In the genomic region with DNA sequence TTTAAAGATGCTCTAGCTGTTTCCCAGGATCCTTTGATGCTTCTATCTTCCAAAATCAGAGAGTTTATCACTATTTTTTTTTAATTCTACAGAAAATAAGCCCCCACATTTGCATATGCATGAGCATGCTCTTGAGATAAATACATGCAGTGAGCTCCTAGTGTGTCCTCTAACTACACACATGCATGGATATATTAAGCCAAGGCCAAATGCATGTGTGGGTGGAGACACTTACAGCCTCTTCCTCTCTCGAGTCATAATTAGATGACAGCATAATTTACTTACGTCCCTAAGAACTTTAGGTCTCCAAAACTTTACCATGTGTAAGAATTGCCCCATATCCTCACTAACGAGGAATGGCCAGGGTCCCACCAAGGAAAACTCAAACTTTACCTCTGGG, we compare ENCODE assay signal across 30 mouse cellular contexts.
"Had no signal": no experiment of that assay in that cellular context is flagged by ENCODE, and none has a peak within 500 bp of the region (broad histone marks: within the 10 kb centered on the region; RNA-seq: fewer than 3 reads in every experiment).

No protein-coding gene starts in this region.

- DNase-seq: left cerebral cortex, postnatal 4 days; liver; liver, embryonic 13.5 days; liver, postnatal 0 days; lung, adult 18-20 months; lung, adult 2 months; lung, embryonic 14.5 days; lung, postnatal 10 days; lung, postnatal 14 days; lung, postnatal 36 days; lung, postnatal 4 days; midbrain, embryonic 14.5 days had no signal

- H3K4me2 ChIP-seq: limb, embryonic 12.5 days; limb, embryonic 13.5 days; limb, embryonic 15.5 days; liver, embryonic 11.5 days; liver, embryonic 12.5 days; liver, embryonic 13.5 days; liver, embryonic 15.5 days; lung, embryonic 14.5 days; lung, embryonic 15.5 days; midbrain, embryonic 12.5 days; midbrain, embryonic 13.5 days; midbrain, embryonic 15.5 days; neural tube, embryonic 12.5 days had no signal

- H3K27me3 ChIP-seq: limb, embryonic 12.5 days; limb, embryonic 13.5 days; limb, embryonic 15.5 days; liver, embryonic 12.5 days; liver, embryonic 13.5 days; liver, embryonic 15.5 days; lung, embryonic 15.5 days; megakaryocyte, embryonic 14.5 days; midbrain, embryonic 12.5 days; midbrain, embryonic 13.5 days; midbrain, embryonic 15.5 days; neural tube, embryonic 12.5 days had no signal

- H3K4me3 ChIP-seq: limb, embryonic 10.5 days; limb, embryonic 12.5 days; limb, embryonic 13.5 days; limb, embryonic 15.5 days; liver, embryonic 12.5 days; liver, embryonic 13.5 days; liver, embryonic 15.5 days; lung, embryonic 15.5 days; midbrain, embryonic 12.5 days; midbrain, embryonic 13.5 days; midbrain, embryonic 15.5 days; myocyte; neural tube, embryonic 12.5 days had no signal

- H3K4me1 ChIP-seq: limb, embryonic 10.5 days; limb, embryonic 12.5 days; limb, embryonic 13.5 days; limb, embryonic 15.5 days; liver, embryonic 12.5 days; liver, embryonic 13.5 days; liver, embryonic 15.5 days; lung, embryonic 15.5 days; megakaryocyte, embryonic 14.5 days; midbrain, embryonic 12.5 days; midbrain, embryonic 13.5 days; midbrain, embryonic 15.5 days; neural tube, embryonic 12.5 days had no signal

- H3K27ac ChIP-seq: limb, embryonic 10.5 days; limb, embryonic 12.5 days; limb, embryonic 13.5 days; limb, embryonic 15.5 days; liver, embryonic 12.5 days; liver, embryonic 13.5 days; liver, embryonic 14.5 days; liver, embryonic 15.5 days; lung, embryonic 15.5 days; macrophage; midbrain, embryonic 12.5 days; midbrain, embryonic 13.5 days; midbrain, embryonic 15.5 days; neural tube, embryonic 12.5 days had no signal

- H3K9me3 ChIP-seq: limb, embryonic 10.5 days; limb, embryonic 12.5 days; limb, embryonic 13.5 days; limb, embryonic 15.5 days; liver, embryonic 12.5 days; liver, embryonic 13.5 days; liver, embryonic 15.5 days; lung, embryonic 15.5 days; midbrain, embryonic 12.5 days; midbrain, embryonic 13.5 days; midbrain, embryonic 15.5 days; neural tube, embryonic 12.5 days had no signal

- ATAC-seq: liver, embryonic 12.5 days; liver, postnatal 0 days; lung, postnatal 0 days; midbrain, embryonic 13.5 days; midbrain, embryonic 15.5 days; midbrain, embryonic 16.5 days had no signal

- H3K9ac ChIP-seq: limb, embryonic 12.5 days; limb, embryonic 13.5 days; limb, embryonic 15.5 days; liver, embryonic 12.5 days; liver, embryonic 13.5 days; liver, embryonic 14.5 days; liver, embryonic 15.5 days; liver, postnatal 0 days; lung, embryonic 14.5 days; lung, embryonic 15.5 days; midbrain, embryonic 12.5 days; midbrain, embryonic 13.5 days; midbrain, embryonic 15.5 days; neural tube, embryonic 12.5 days had no signal

- H3K36me3 ChIP-seq: limb, embryonic 10.5 days; limb, embryonic 12.5 days; limb, embryonic 13.5 days; limb, embryonic 15.5 days; liver, embryonic 12.5 days; liver, embryonic 13.5 days; liver, embryonic 15.5 days; lung, embryonic 15.5 days; midbrain, embryonic 12.5 days; midbrain, embryonic 13.5 days; midbrain, embryonic 15.5 days; neural tube, embryonic 12.5 days had no signal
